Mouse (Mus musculus) activated CD4-positive, CD25-positive, alpha-beta regulatory T cell, adult 4 months (primary cell): ENCODE results near the gene Btbd9. TPM values are rescaled to one million over a fixed set of nuclear protein-coding genes. Genes with fewer than 3 reads are reported as not detected.
A peak's percentile ranks its signal among the peaks of the same experiment; 100 is the strongest.
"Not testable (repeated sequence)": the region's sequence is repeated elsewhere in the genome, so short reads cannot be mapped to it uniquely, and the experiment has no call there.

Source experiments
- ATAC-seq: one replicate; pipeline ENCODE4 v1.8.0; 2017
- polyA plus RNA-seq, 2 experiments: library from polyadenylated mRNA; unstranded; fragments of 100-300 nt; shearing (Covaris generic); gene quantifications; one replicate each; pipeline ENCODE4 v1.2.1; 2017

Gene Btbd9
- polyA plus RNA-seq, 2 experiments from 2014 or later = 51.2 to 51.6 TPM

GRCm38 (mm10) chr17:30556512-30556911 is 19.8 kb downstream of the Btbd9 start:
- no peak for ATAC-seq

DNA sequence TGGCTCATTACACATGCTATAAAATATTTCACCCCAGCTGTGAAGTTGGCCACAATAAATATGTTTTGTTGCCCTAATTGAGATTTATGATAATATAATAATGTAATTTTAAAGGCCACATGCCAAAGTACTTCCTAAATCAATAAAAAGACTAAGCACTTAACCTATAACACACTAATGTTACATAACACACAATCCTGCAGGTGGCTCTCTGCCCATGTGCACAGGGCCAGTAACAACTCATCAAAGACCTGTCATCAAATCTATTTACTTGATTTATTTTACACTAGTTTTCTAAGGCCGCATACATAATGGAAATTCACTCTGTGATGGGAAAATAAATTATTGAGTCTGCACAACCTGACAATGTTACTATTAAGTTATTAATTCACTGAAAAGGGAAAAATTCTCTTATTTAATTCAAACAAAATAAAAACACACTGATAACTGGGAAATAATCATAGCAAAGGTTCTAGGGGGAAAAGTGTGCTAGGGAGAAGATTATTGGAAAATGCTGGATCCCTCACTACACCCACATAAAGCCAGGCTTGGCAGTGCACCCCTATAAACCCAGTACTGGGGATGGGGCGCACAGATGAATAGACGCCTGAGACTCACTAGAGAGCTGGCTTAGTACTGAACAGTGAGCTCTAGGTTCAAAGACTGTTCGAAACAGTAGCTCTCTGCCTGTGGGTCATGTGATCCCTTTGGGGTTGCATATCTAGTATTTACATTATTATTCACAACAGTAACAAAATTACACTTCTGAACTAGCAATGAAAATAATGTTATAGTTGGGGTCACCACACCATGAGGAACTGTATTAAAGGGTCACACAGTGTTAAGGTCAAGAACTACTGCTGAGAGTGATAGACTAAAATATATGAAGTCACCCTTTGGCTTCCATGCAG is 23.0 kb downstream of the Btbd9 start:
- no peak for ATAC-seq

DNA sequence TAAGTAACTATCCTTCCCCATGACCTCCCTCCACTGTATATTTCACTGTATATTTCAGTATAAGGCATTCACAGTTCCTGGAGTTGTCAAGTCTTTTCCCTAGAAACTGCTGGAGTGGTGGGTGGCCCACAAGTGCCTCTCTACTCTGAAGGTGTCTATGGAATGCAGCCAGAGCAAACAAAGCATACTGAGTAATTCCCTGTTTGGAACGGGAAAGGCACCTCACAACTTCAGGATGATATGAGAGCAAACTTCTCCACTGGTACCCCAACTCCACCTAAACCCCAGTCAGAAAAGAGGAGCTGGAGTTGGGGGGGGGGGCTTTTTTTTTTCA is 25.5 kb downstream of the Btbd9 start:
- ATAC-seq = no peak

GRCm38 (mm10) chr17:30549899-30550773 is 26.2 kb downstream of the Btbd9 start:
- no peak for ATAC-seq

DNA sequence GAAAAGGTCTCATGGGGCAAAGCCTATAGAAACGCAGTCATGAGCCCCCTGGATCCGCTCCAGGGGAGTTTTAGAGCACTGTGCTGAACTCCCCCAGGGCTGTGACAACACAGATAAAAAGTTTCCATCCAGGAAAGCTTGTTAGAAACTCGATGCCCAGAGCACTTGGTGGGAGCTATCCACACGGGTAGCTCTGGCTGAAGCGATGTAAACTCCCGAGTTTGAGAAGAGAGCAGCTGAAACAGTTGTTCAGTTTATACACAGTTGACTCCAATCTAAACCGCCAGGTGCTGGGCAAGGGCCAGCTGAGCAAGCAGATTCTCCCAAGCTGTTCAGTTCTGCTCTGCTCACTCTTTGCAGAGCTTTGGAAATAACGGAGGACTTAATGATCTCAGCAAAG is 37.2 kb downstream of the Btbd9 start:
- no peak for ATAC-seq

- no peak for ATAC-seq
These were observed 39.6 kb downstream of the Btbd9 start for GRCm38 (mm10) chr17:30536651-30537050.

DNA sequence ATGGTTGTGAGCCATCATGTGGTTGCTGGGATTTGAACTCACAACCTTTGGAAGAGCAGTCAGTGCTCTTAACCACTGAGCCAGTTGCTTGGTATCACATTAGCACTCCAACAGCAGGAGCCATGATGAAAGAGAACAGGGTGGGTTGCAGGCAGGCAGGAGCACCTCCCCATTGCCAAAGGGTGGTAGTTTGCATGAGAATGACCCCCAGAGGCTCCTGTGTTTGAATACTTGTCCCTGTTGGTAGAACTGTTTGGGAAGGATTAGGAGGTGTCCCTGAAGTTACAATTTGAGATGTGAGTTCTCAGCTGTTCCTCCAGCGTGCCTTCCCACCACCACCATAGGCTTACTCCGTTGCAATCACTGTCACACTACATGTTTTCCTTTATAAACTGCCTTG is 43.2 kb downstream of the Btbd9 start:
- ATAC-seq = no peak

DNA sequence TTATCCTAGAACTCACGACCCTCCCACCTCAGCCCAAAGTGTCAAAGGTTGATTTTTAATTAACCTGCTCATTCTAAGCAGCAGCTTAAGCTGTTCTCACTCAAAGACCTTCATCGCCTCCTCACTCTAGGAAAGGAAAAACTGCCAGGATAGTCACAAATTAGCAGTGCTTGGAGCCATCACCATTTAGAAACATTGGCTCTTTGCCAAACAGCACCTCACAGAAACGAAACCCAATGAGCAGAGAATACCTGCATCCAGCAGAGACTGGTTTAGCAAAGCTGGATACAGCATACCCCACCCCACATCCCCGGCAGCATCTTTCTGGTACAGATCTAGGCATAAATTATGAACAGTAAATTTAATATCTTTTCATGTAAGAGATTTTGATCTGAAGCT is 45.7 kb downstream of the Btbd9 start:
- no peak for ATAC-seq

- peak; percentile 87 for ATAC-seq
These were observed 46.4 kb downstream of the Btbd9 start for GRCm38 (mm10) chr17:30529632-30530541.

DNA sequence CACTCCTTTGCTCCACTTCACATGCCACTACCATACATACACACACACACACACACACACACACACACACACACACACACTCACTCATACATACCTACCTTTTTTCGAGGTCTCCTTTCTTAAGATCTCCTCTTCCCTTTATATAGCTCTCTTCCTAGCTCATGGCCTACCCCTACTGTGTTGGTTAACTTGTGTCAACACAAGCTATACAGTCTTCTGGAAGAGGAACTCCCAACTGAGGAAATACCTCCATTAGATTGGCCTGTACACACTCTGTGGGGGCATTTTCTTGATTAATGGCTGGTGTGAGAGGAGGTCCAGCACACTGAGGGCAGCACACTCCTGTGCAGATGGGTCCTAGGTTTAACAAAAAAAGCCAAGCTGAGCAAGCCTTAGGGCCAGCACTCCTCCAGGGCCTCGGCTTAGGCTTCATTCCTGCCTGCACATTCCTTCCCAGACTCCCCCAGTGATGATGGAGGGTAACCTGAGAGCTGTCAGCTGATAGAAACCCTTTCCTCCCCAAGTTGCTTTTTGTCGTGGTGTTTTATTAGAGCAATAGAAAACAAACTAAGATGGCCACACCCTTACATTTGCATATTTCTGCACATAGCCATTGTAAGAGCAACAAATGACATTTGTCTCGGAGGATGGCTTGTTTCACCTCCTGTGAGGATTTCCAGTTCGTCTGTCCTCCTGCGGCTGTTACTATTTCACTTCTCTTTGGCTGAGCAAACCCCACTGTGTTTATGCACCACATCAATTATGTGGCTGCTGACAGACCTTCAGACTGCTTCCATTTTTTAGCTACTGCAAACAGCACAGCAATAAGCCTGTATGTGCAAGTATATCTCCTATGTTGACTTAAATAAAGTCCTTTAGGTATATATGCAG is 50.6 kb downstream of the Btbd9 start:
- ATAC-seq = no peak

- ATAC-seq = no peak
These were observed 51.8 kb downstream of the Btbd9 start for GRCm38 (mm10) chr17:30524451-30524850.

- ATAC-seq = no peak
These were observed 52.5 kb downstream of the Btbd9 start for GRCm38 (mm10) chr17:30523783-30524182.

- ATAC-seq = peak; percentile 32
These were observed 53.7 kb downstream of the Btbd9 start for GRCm38 (mm10) chr17:30522406-30523078.

GRCm38 (mm10) chr17:30519172-30519512 is 57.1 kb downstream of the Btbd9 start:
- ATAC-seq = not testable (repeated sequence)

GRCm38 (mm10) chr17:30518431-30519171 is 57.7 kb downstream of the Btbd9 start:
- ATAC-seq = no peak

DNA sequence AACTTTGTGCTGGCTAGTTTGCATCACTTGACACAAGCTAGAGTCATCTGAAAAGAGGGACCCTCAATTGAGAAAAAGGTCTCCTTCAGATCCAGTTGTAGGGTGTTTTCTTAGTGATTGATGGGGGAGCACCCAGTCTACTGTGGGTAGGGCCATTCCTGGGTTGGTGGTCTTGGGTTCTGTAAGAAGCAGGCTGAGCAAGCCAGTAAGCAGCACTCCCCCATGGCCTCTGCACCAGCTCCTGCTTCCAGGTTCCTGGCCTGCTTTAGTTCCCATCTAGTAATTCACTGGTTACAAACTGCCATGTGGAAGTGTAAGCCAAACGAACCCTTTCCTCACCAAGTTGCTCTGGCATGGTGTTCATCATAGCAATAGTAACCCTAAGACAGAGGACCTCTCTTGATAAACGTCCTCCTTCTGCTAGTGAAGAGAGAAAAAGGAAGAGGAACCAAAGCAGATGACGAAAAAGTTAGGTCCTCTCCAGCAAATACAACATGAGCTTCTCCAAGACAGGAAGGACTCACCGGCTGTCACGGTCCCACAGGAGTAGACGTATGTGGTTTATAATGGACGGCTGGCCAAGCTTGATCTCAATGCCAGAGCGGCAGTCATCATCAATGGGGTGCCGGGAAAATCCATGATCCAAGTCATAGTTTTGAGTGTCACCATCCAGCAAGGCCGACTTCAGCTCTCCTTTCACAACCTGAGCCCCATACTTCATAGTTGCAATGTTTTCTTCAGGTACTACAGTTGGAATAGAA is 59.5 kb downstream of the Btbd9 start:
- ATAC-seq = no peak

GRCm38 (mm10) chr17:30515401-30515800 is 60.9 kb downstream of the Btbd9 start:
- no peak for ATAC-seq

GRCm38 (mm10) chr17:30513034-30513433 is 63.3 kb downstream of the Btbd9 start:
- ATAC-seq = no peak

DNA sequence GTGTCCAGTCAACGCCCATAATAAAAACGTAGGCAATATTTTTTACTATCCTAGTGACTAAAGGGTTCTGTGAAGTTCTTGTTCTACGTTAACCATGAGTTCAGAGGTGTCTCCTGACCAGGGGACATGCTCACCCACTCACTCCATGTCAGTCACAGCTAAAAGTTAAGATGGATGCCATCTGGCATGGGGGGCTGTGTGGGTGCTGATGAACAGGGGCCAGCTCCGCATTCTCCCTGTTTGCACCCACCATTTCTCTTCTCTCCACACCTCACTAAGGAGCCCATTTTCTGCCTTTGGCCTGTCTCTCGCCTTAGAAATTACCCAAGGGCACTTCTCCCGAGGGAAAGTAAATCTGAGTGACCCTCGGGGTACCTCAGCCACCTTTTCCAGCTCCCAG is 63.8 kb downstream of the Btbd9 start:
- ATAC-seq = no peak

DNA sequence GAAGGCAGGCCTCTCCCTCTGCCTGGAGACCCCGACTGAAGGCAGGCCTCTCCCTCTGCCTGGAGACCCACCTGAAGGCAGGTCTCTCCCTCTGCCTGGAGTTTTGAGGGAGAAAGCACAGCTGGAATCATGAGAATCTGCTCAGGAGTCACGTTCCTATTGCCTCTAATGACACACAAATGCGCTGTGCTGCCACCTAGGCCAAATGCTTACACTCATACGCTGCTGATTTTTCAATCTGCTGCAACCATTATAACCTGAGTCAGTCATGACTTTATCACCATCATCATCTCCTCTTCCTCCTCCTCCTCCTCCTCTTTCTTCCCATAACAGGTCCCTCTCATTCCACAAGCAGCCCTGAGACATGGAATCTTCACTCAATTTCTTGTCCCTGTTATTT is 64.3 kb downstream of the Btbd9 start:
- ATAC-seq = no peak
